Mouse (Mus musculus): ENCODE data around the gene Oaz3. TPM values are rescaled to one million over a fixed set of nuclear protein-coding genes. Genes with fewer than 3 reads are reported as not detected.
A peak's percentile ranks its signal among the peaks of the same experiment; 100 is the strongest.

Gene Oaz3
- total and polyA plus RNA-seq, 2 experiments = 0.37 to 0.43 TPM

- H3K9ac ChIP-seq (ENCODE audit: low read depth, low read length) = peak within 1 kb of the TSS; percentile 53
Observed at GRCm38 (mm10) chr3:94413031-94413679, 30.6 kb downstream of the Oaz3 start, which contains the start of gene Tdrkh. Gene Tdrkh (plus strand): TSS chr3:94413273.

GRCm38 (mm10) chr3:94412530-94412929 lies 31.2 kb downstream of the Oaz3 start:
- peak overlapping the region; percentile 61 for H3K4me3 ChIP-seq (ENCODE audit: insufficient read depth, low read depth, low read length)
- no peaks in the 10 kb centered on the region for H3K79me2 ChIP-seq (ENCODE audit: control insufficient read depth, insufficient read depth, low read length)
- H3K4me1 ChIP-seq (ENCODE audit: control insufficient read depth, insufficient read depth, low read length) = no peaks in the 10 kb centered on the region
- no peaks in the 10 kb centered on the region for H3K36me3 ChIP-seq (ENCODE audit: control insufficient read depth, insufficient read depth, low read length)
- TF ChIP-seq CTCF (IDR thresholded peaks at IDR 0.05; ENCODE audit: low read depth, low read length) (no peak), POLR2A (IDR thresholded peaks at IDR 0.05; ENCODE audit: extremely low read depth, insufficient read depth, low read length) (no peak)
- DNase-seq (ENCODE audit: extremely low read depth, low read depth, low spot score) = no peak
- WGBS = 6% methylated on average over 25 of the region's 25 CpGs
- peak overlapping the region; percentile 27 for H3K9ac ChIP-seq (ENCODE audit: low read depth, low read length)
- no peak overlapping the region for H3K27ac ChIP-seq (replicated peaks; ENCODE audit: insufficient read depth, low read depth, low read length)
- no peaks in the 10 kb centered on the region for H3K27me3 ChIP-seq (ENCODE audit: control insufficient read depth, insufficient read depth, low read length)

More at GRCm38 (mm10) chr3:94413031-94413679, 30.6 kb downstream of the Oaz3 start, which contains the start of gene Tdrkh:
- H3K27ac ChIP-seq (replicated peaks; ENCODE audit: insufficient read depth, low read depth, low read length) = no peak within 1 kb of the TSS
- no peaks in the 10 kb centered on the region for H3K4me1 ChIP-seq (ENCODE audit: control insufficient read depth, insufficient read depth, low read length)
- no peaks in the 10 kb centered on the region for H3K27me3 ChIP-seq (ENCODE audit: control insufficient read depth, insufficient read depth, low read length)
- TF ChIP-seq POLR2A (IDR thresholded peaks at IDR 0.05; ENCODE audit: extremely low read depth, insufficient read depth, low read length) = 0 out of 2 replicates have a peak, but pooled peaks have one; percentile 24
- TF ChIP-seq CTCF (IDR thresholded peaks at IDR 0.05; ENCODE audit: low read depth, low read length) = no peak
- peak; percentile 91 for DNase-seq (ENCODE audit: extremely low read depth, low read depth, low spot score)
- peak within 1 kb of the TSS; percentile 61 for H3K4me3 ChIP-seq (ENCODE audit: insufficient read depth, low read depth, low read length)
- H3K79me2 ChIP-seq (ENCODE audit: control insufficient read depth, insufficient read depth, low read length) = no peaks in the 10 kb centered on the region
- H3K36me3 ChIP-seq (ENCODE audit: control insufficient read depth, insufficient read depth, low read length) = no peaks in the 10 kb centered on the region
- WGBS = 10% methylated on average over 52 of the region's 52 CpGs

GRCm38 (mm10) chr3:94405561-94405960 lies 38.2 kb downstream of the Oaz3 start:
- Histone ChIP-seq H3K27ac (replicated peaks; ENCODE audit: insufficient read depth, low read depth, low read length) (no peak overlapping the region), H3K4me3 (ENCODE audit: insufficient read depth, low read depth, low read length) (no peak overlapping the region), H3K79me2 (ENCODE audit: control insufficient read depth, insufficient read depth, low read length) (no peaks in the 10 kb centered on the region), H3K9ac (ENCODE audit: low read depth, low read length) (no peak overlapping the region), H3K36me3 (ENCODE audit: control insufficient read depth, insufficient read depth, low read length) (no peaks in the 10 kb centered on the region), H3K27me3 (ENCODE audit: control insufficient read depth, insufficient read depth, low read length) (no peaks in the 10 kb centered on the region), H3K4me1 (ENCODE audit: control insufficient read depth, insufficient read depth, low read length) (no peaks in the 10 kb centered on the region)
- WGBS = 51% methylated on average over 4 of the region's 4 CpGs
- DNase-seq (ENCODE audit: extremely low read depth, low read depth, low spot score) = no peak
- no peak for TF ChIP-seq CTCF (IDR thresholded peaks at IDR 0.05; ENCODE audit: low read depth, low read length)
- TF ChIP-seq POLR2A (IDR thresholded peaks at IDR 0.05; ENCODE audit: extremely low read depth, insufficient read depth, low read length) = no peak

GRCm38 (mm10) chr3:94404366-94405054 lies 39.2 kb downstream of the Oaz3 start:
- Histone ChIP-seq H3K9ac (ENCODE audit: low read depth, low read length) (no peak overlapping the region), H3K27ac (replicated peaks; ENCODE audit: insufficient read depth, low read depth, low read length) (no peak overlapping the region), H3K79me2 (ENCODE audit: control insufficient read depth, insufficient read depth, low read length) (no peaks in the 10 kb centered on the region), H3K36me3 (ENCODE audit: control insufficient read depth, insufficient read depth, low read length) (no peaks in the 10 kb centered on the region), H3K4me3 (ENCODE audit: insufficient read depth, low read depth, low read length) (no peak overlapping the region), H3K27me3 (ENCODE audit: control insufficient read depth, insufficient read depth, low read length) (no peaks in the 10 kb centered on the region), H3K4me1 (ENCODE audit: control insufficient read depth, insufficient read depth, low read length) (no peaks in the 10 kb centered on the region)
- no peak for DNase-seq (ENCODE audit: extremely low read depth, low read depth, low spot score)
- TF ChIP-seq POLR2A (IDR thresholded peaks at IDR 0.05; ENCODE audit: extremely low read depth, insufficient read depth, low read length) = no peak
- TF ChIP-seq CTCF (IDR thresholded peaks at IDR 0.05; ENCODE audit: low read depth, low read length) = no peak
- 47% methylated on average over 7 of the region's 7 CpGs for WGBS

DNA sequence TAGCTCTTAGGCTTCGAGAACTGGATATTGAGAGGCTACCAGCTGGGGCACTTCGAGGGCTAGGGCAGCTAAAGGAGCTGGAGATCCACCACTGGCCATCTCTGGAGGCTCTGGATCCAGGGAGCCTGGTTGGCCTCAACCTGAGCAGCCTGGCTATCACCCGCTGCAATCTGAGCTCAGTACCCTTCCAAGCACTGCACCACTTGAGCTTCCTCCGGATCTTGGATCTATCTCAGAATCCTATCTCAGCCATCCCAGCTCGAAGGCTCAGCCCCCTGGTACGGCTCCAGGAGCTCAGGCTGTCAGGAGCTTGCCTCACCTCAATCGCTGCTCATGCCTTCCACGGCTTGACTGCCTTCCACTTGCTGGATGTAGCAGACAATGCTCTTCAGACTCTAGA lies 41.3 kb downstream of the Oaz3 start:
- DNase-seq (ENCODE audit: extremely low read depth, low read depth, low spot score) = no peak
- TF ChIP-seq CTCF (IDR thresholded peaks at IDR 0.05; ENCODE audit: low read depth, low read length) (no peak), POLR2A (IDR thresholded peaks at IDR 0.05; ENCODE audit: extremely low read depth, insufficient read depth, low read length) (no peak)
- WGBS = 72% methylated on average over 8 of the region's 8 CpGs
- Histone ChIP-seq H3K27ac (replicated peaks; ENCODE audit: insufficient read depth, low read depth, low read length) (no peak overlapping the region), H3K4me1 (ENCODE audit: control insufficient read depth, insufficient read depth, low read length) (no peaks in the 10 kb centered on the region), H3K27me3 (ENCODE audit: control insufficient read depth, insufficient read depth, low read length) (no peaks in the 10 kb centered on the region), H3K9ac (ENCODE audit: low read depth, low read length) (no peak overlapping the region), H3K36me3 (ENCODE audit: control insufficient read depth, insufficient read depth, low read length) (no peaks in the 10 kb centered on the region), H3K4me3 (ENCODE audit: insufficient read depth, low read depth, low read length) (no peak overlapping the region), H3K79me2 (ENCODE audit: control insufficient read depth, insufficient read depth, low read length) (no peaks in the 10 kb centered on the region)
